Mouse (Mus musculus) heart, adult 8-10 months (tissue): ENCODE results near the gene Minos1. TPM values are rescaled to one million over a fixed set of nuclear protein-coding genes. Genes with fewer than 3 reads are reported as not detected.
A peak's percentile ranks its signal among the peaks of the same experiment; 100 is the strongest.

Source experiments
- DNase-seq: peaks from one replicate; pipeline ENCODE4 v3.0.0; 2022; ENCODE audit warnings: low spot score
- total RNA-seq, 4 experiments: library from RNA; stranded (reverse); gene quantifications; 2 replicates each; pipeline ENCODE4 v1.2.4; 2022

Gene Minos1
- total RNA-seq, 4 experiments from 2014 or later = 570 to 700 (median 625) TPM

DNA sequence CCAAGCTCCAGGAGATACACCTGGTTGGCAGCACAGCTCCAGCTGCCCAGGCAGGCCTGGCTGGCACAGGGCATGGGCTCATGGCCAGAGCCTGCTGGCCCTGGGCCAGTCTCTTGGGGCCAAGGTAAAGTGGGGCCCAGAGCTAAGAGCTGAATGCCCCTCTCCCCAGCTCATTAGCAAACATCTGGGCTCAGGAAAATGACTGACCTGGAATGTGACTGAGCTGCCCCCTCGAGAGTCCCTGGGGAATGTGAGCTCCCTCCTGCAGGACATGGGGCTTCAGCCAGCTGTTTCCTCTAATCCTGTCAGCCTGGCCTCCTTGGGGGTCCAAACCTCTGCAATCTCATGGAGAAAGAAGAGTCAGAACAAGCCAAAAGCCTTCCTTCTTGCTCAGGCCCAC is 35.5 kb downstream of the Minos1 start:
- DNase-seq = no peak

DNA sequence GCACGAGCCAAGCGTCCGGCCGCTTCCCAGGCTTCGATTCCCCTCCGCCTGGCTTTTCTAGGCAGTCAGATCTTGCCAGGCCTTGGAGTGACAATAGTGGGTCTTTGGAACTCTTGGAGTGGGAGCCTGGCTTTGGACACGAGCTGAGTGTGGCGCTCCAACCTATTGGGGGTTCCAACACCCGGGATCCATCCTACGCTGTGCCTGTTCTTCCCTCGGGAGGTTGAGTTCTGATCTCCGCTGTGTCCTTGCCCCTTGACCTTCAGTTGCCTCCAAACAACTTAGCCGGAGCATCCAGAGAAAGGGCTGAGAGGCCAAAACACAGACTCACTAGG is 37.8 kb downstream of the Minos1 start:
- DNase-seq = no peak

DNA sequence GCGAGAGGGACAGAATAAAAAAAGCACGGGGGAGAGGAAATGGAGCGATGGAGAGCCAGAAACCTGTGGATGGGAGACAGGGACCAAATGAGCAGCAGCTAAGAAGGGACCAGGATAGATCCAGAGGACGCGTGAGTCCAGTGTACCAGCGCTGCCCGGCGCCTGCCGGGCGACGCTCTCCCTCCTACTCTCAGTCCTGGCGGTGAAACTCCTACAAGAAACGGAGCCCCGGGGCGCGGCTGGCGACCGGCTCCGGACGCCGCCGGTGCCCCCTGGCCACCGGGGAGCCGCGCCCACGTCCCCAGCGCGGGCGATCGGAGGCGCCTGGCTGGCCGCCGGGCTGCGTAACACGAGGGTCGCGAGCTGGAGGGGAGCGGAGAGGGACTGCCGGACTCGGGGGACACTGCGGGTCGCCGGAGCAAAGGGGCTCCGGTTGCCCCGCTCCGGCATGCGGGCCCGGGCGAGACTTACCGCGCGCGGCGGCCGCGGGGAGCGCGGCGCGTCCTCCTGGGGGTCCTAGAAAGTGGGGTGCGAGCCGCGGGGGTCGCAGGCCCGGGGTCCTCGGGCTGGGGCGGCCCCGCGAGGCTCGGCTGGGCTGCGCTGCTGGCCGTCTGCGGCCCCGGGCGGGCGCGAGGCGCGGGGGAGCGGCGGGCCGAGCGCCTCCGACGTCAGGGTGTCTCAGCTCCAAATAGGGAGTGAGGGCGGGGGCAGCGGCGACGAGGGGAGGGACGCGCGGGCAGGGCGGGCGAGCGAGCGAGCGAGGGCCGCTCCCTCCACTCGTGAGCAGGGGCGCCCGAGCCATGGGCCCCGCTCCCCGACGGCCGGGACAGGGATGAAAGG is 38.3 kb downstream of the Minos1 start, which contains the start of gene Nbl1:
Gene Nbl1, minus strand, starts transcription at position 638 of the 840 bp plus-strand sequence.
- no peak for DNase-seq

DNA sequence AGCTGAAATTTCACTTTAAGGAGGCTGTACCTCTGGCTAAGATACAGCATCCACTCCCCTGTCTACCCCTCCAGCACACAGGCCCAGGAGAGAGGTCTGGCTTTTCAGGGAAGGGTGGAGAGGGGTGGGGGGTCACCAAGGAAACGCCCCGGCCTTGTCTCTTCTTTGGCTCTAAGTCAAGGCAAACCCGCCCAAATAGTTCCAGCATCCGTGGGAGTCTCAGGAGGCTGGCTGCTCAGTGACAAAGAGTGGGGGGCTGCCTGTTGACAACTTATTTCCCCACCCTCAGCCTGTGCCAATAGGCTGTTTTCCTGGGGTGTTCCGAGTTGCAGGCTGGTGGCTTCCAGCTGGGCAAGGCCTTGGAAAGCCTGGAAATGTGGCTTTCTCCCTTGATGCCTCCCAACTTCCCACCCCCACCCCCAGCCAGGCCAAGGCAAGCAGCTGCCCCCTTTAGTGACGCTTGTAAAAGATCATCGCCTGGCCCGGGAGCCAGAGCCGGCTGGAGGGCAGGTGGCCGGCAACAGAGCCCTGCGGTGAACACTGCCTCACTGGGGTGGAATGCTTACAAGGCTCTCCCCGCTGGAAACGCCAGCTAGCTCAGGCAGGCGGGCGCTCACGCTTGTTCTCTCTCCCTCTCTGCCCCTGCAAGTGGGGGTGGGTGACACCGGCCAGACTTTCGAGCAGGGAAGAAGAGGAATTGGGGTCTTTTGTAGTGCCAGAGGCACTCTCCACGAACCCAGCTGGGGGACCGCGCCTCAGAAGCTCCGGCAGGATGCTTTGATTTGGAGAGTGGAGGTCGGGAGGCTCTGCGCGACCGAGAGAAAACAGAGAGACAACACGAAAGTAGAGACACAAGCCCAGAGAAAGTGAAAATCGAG is 39.2 kb downstream of the Minos1 start:
- DNase-seq = no peak

DNA sequence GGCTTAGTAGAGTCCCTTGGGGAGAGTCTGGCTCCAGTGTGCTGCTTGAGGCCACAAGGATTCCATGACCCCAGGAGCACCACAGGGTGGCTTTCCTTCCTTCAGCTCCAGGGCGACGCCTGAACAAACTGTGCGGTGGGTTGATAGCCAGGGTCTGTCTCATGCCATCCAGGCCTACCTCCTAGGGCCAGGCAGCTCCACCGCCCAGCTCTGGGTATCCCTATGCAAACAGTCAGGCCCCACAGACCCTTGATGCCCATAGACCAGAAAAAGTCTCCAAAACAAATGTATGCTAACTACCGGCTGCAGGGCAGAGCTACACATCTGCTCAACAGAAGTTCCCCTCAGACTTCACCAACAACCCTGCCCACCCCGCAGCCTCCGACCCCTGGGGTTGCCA is 39.8 kb downstream of the Minos1 start:
- no peak for DNase-seq

DNA sequence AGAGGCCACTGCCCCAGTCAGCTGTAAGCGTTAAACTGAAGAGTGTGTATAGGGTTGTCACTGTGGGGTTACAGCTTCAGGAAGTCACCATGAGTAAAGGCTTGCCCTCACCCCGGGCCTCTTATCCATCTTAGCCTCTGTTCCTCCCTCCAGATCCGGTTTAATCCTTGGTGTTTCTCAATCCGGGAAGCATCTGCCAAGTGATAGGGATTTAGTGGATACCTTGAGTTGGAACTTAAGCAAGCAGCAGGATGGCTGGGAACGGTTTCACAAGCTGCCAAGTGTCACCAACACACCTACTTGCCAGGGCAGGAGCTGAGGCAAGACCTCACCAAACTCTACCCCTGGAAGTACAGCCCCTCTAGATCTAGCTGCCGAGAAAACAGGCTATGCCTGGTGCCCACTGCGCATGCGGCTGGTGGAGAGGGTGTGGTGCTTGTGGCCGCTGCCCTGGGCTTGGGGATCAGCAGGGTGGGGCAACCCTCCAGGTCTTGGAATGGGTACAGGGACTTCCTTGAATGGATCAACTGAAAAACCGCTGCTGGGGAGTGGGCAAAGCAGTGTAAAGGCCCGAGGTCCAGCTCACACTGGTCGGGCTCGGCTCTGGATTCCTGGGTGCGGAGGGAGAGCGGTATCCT is 40.5 kb downstream of the Minos1 start:
- DNase-seq = no peak

DNA sequence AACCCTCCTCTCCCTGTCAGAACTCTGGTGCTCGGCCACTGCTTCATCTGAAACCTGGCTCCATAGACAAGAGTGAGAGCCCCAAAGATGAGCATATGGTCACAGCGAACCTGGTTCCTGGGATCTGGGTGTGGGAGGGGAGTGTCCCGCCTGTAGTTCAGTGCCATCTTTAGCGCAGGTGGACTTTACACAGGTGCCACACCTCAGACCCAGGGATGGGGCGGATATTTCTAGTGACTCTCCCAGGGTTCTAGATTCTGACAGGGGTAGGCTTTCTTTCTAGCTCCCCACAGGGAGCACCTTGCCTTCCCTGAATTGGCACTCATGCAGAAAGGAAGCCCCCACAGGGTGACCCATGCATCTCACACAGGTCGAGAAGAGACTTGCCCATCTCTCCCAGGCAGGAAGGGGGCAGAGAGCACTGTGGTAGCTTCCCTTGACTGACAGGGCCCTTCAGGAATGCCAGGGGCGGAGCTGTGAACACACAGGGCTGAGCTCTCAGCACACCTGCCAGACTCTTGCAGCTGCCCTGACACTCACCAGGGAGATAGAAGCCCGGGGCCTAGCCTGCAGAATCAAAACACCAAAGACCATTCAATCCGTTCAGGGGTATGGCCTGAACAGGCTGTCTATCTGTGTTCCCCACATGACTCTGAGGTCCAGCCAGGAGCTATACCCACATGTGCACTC is 41.8 kb downstream of the Minos1 start:
- no peak for DNase-seq

DNA sequence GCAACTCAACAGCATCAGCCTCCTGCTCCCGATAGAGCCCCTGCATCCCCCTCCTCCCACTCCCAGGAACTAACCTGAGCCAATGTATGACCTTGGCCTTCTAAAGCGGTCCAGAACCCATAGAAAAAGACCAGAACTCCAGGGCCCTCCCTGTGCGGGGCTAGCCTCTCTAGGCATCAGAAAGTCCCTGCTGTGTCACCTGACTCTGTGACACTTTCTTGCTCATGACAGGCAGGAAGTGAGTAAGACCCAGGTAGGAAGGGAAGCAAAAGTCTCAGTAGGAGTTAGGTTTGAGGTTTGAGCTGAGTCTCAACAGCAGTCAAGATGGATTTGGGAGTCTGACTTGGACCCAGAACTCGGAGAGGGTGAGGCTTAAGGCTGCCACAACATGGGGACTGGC is 43.9 kb downstream of the Minos1 start:
- DNase-seq = no peak

DNA sequence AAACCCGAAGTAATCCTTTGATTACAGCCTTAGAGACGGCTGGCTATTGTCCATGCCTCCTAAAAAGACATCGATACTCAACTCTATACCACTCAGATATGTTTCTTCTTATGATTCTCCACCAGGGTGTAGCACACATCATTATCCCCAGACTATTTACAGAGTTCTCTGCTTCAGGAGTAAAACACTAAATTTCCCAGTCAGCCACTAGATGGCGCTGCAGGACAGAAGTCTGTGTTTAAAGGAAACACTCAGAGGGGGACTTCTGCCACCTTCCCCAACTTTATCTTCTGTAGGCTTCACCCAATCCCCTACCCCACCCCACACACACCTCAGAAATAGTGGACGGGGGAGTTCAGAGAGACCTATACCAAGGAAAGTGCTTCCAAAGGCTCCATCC is 44.9 kb downstream of the Minos1 start:
- peak; percentile 85 for DNase-seq

DNA sequence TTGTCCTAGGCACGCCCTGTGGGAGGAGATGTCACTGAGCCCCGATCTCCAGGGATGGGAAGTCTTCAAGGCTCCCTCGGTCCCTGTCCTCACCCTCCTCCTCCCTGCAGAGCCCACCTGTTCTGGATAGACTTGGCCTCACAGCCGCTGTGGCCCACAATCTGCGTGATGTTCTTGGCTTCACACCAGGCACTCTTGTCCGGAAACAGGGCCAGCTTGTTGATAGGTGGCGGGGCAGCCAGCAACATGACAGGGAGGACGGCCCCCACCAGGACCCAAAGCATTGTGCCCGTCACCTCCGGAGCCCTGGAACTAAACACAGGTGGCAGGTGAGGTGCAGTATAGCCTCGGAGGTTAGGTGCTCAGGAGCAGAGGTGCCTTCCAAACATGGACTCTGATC is 45.6 kb downstream of the Minos1 start:
- no peak for DNase-seq

DNA sequence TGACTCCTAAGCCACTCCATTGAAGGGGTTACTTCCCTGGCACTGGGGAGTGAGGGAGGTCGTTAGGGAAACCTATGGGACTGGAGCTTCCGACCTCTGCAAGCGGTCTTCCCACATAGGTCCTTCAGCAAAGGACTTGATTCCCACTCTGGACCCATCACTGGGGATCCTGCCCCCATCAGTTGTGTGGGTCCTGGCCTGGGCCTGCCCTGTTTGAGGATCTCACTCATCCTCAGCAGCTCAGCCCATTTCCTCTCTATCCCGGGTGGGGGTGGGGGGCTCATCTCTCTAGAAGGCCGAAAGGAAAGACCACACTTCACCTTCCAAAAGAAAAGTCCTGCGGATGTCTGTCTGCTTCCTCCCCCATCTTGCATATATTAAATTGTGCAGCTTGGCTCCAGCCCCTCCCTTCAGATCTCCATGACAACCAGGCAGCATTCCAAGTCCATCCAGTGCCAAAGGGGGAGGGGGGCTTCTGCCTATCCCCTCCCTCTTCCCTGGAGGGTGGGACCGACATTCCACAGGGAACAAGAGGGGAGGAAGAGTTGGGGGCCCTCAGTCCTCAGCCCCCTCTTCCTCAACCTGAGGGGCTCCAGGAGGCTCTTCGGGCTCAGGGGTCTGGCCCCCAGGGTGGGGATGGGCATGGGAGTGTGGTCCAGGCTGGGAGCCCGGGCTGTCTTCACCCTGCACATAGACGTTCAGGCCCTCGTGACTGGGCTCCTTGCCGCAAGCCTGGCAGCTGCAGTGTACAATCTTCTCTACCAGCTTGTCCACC is 47.9 kb downstream of the Minos1 start:
- no peak for DNase-seq

DNA sequence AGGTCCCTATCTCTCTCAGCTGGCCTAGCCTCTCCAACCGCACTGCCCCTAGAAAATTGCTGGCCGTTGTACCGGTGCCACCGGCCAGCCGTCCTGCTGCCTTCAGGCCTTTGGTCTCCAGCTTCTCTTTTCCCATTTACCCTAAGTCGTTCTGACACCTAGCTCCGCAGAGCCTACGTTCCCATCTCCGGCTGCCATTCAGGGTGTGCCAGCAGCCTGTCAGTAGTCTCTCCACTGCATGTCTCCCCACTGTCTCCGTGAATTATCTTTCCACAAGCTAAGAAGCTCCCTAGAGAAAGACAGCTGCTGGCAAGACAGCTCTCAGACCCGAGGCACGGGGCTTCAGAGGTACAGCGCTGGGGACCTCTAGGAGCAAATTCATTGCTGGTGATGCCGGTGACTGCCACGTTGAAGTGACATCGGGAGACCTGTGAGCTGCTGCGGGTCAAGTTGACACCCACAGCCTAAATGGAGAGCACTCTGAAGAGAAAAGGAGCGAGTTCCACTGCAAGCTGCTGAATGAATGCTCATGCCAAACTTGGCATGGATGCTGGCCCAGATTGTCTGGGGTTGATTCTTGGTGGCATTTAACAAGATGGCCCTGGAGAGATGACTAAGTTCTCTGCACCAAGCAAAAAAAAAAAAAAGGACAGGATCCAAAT is 49.5 kb downstream of the Minos1 start:
- DNase-seq = no peak

DNA sequence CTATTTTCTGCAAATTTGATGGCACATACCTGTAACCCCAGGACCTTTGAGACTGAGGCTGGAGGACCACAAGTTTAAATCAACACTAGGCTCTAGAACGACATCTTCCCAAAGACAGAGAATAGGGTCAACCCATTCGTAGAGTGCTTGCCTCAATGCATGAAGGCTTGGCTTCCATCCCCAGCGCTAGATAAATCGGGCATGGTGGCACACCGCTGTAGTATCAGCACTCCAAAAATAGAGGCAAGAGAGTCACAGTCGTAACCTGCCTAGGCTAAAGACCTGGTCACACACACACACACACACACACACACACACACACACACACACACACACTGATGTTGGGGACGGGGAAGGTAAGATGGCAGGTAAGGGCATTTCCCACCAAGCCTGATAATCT is 50.7 kb downstream of the Minos1 start:
- no peak for DNase-seq

DNA sequence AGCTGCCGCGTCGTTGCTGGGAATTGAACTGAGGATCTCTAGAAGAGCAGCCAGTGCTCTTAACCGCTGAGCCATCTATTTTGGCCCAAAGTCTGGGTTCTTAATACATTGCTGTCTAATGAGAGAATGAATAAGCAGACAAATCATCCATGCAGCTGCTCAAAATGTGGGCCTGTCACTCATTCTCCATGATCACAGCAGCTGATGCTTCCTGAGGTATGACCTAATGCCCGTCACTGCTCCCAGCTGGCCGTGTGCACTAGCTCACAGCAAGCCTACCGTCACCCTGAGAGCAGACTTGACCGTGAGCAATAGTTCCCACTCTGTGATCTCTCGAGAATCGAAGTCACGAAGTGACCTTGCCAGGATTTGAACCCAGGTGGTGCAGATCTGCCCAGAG is 51.5 kb downstream of the Minos1 start:
- DNase-seq = no peak

DNA sequence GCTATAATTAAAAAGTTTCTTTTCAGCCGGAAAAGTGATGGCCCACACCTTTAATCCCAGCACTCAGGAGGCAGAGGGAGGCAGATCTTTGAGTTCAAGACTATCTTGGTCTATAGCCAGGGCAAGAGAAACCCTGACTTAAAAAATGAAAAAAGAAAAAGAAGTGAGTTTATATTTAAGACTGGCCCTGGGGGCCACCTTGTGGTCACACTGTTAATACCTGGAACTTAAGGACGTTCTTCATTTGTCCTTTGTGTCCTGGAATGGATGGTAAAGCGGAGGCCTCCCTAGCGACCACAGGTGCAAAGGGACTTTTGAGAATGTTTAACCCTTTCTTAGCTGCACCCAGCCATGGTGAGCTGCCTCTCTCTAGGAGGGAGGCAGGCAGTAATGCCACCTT is 52.2 kb downstream of the Minos1 start:
- no peak for DNase-seq

DNA sequence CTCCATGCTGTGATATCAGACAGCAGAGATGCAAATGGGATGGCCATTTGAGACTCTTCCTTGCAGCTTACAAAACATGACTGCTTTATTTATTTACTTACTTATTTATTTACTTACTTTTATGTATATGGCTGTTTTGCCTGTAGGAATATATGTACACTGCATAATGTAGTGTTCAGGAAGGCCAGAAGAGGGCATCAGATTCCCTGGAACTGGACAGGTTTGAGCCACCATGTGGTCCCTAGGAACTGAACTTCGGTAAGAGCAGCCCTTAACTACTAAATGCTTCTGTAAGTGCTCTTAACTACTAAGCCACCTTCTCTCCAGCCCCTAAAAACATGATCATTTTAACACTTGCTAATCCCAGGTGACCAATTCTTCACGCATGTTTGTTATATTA is 52.6 kb downstream of the Minos1 start:
- DNase-seq = no peak

DNA sequence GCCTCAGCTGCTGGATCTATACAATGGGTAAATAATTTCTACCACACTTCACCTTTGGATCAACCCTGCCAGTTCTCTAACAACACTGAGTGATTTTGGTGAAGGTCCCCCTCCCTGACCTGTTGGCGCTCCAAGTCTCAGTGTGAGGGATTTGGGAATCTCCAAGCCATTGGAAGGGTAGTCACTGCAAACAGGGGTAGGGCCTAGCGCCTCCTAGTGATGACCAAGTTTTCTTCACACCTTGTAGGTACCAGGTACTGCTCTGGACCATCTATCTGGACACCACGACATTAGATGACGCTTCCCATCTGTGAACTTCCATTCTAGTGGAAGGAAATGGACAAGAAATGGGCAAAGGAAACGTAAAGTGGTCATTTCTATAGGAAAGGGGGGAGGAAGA is 55.0 kb downstream of the Minos1 start:
- no peak for DNase-seq

DNA sequence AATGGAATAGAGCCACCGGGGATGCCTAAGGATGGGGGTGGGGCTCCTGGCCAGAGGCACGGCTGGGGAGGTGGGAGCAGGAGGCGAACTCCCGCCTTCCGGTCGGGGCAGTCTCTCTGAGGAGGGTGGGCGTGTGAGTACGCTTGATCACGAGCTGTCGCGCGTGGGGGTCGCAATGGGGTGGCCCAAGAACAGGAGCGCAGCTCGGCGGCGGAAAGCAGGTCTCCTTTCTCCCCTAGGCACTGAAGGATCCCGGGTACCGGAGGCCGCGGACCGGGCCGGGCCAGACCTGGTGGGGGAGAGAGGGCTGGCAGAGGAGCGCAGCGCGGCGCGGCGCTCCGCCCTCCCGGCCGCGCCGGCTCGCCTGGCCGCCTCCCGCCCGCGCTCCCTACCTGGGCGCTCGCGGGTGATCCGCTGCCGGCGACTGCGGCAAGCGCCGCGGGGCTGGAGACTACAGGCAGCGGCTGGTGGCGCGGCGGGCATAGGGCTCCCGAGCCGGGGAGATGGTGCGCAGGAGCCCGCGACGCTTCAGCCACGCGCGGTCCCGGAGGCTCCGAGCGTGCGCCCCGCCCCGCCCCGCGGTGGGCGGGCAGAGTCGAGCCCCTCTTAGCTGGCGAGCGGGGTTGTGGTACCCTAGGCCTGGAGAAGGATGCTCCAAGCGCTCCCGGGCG is 55.7 kb downstream of the Minos1 start, which contains the start of gene Htr6:
Gene Htr6, minus strand, starts transcription at position 530 of the 671 bp plus-strand sequence.
- DNase-seq = no peak

DNA sequence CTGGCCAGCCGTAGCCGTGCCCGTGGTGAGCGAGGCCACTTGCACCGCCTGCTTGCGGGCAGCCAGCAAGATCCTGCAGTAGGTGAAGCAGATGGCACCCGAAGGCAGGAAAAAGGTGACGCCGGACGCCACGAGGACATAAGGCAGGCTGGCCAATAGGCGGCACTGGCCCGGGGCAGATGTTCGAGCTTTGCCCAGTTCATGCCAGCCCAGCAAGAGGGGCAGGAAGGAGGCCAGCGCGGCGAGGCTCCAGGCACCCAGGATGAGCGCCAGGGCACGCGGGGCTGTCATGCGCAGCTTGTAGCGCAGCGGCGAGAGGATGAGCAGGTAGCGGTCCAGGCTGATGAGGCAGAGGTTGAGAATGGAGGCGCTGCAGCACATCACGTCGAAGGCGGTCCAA is 56.9 kb downstream of the Minos1 start:
- no peak for DNase-seq

DNA sequence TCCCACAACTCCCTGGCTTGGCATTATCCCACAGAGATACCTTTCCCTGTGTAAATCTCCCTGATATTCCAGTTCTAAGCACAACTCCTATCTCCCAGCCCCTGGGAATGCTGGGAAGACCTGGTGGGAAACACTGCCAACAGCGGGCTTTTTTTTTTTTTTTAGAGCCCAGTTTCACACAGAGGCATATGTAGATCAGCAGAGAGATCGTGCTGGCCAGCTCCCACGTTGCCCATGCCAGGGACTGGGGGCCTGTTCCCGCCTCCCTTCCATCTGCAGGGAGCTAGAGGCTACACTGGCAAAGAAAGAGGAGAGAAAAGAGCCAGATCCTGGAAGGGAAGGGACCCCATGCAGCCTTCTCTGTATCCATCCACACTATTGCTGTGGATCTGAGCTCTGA is 62.6 kb downstream of the Minos1 start:
- no peak for DNase-seq
